Mouse (Mus musculus) liver, postnatal 0 days (tissue): ENCODE results near the gene Tmbim7.

Experiments used
- CTCF ChIP-seq: sonication (generic); IDR thresholded peaks from 2 replicates; pipeline ENCODE4 v1.5.1; 2016; ENCODE audit warnings: antibody characterized with exemption, low read depth
- EP300 ChIP-seq: IDR thresholded peaks from 2 replicates; pipeline ENCODE4 v1.6.1; 2016; ENCODE audit warnings: antibody characterized with exemption, low read depth, mild to moderate bottlenecking

DNA sequence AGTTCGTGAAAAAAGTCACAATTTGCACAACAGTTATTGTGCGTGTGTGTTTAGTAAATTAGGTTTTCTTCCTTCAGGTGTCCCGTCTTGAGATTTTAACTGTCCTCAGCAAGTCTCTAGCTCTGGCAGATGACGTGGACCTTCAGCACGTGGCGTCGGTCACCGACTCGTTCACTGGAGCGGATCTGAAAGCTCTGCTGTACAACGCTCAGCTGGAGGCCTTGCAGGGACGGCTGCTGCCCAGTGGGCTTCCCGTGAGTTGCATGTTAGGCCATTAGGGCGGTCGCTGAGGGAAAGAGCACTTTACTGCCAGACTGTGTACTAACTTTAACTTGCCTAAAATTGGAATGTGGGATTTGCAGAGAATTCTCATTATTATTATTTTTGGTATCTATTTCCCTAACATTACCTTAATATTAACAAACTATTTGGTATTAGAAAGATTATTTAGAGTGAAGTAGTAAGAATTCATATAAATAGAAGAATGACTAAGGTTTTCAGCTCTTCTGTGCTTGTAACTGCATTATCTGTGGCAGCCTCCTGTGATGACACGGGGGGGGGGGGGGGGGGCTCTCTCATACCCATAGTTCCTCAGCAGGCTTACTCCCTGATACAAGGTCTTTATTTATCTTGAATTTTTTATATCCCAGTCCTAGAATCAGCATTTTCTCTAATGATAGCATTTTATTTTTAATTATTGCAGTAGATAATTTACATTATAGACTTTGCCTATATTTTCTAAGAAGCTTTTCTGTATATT lies 19.3 kb upstream of the Tmbim7 start:
- TF ChIP-seq EP300: no peak
- TF ChIP-seq CTCF: no peak
